Mouse (Mus musculus) ES-E14 (cell line): ENCODE measurements around the gene Akap7.

Experiments
- CHD2 ChIP-seq: IDR thresholded peaks from 2 replicates; pipeline ENCODE4 v1.6.1; 2014; ENCODE audit warnings: mild to moderate bottlenecking, low read depth, low read length, inconsistent platforms
- HCFC1 ChIP-seq: IDR thresholded peaks from 2 replicates; pipeline ENCODE4 v1.6.1; 2012; ENCODE audit warnings: low read length, inconsistent platforms, borderline replicate concordance; ENCODE audit not compliant: insufficient read depth
- ZC3H11A ChIP-seq: IDR thresholded peaks from 2 replicates; pipeline ENCODE4 v1.6.1; 2012; ENCODE audit warnings: low read depth, mild to moderate bottlenecking, inconsistent platforms, low read length, borderline replicate concordance
- ZNF384 ChIP-seq: IDR thresholded peaks from 2 replicates; pipeline ENCODE4 v1.6.1; 2012; ENCODE audit warnings: low read depth, low read length, inconsistent platforms

- TF ChIP-seq CHD2, result no peak
- TF ChIP-seq ZC3H11A, result no peak
- TF ChIP-seq HCFC1, result no peak
- no peak for TF ChIP-seq ZNF384
Observed at GRCm38 (mm10) chr10:25321198-25321597, 13.5 kb upstream of the Akap7 start.
